In genomic region chr6:148046881-148047649, GRCm38 (mm10) we compare ENCODE assay signal across 8 mouse cellular contexts. TPM values are rescaled to one million over a fixed set of nuclear protein-coding genes. Genes with fewer than 3 reads are reported as not detected.
DNase-seq lines count a peak whose midpoint lies in the region; ATAC-seq lines count a peak whose summit lies in the region.

Far2 (plus strand) TSS chr6:148047259.

- no peak within 1 kb of the TSS for H3K27ac ChIP-seq in embryonic facial prominence, embryonic 15.5 days (replicated peaks)
- peak within 1 kb of the TSS; percentile 66 for H3K27ac ChIP-seq in hindbrain, embryonic 16.5 days (ENCODE audit: low read depth, low read length)
- no peak within 1 kb of the TSS for H3K27ac ChIP-seq in limb, embryonic 13.5 days

- intact Hi-C loops in gastrocnemius, postnatal 36 days (cut with DNase I) = no loop called here

- no peak within 1 kb of the TSS; the same call in 1 of the 2 replicates for H3K9ac ChIP-seq in embryonic facial prominence, embryonic 15.5 days
- H3K9ac ChIP-seq in hindbrain, embryonic 16.5 days (ENCODE audit: low read depth, low read length) = peak within 1 kb of the TSS; percentile 77
- H3K9ac ChIP-seq in limb, embryonic 13.5 days = peak within 1 kb of the TSS; percentile 60

- H3K36me3 ChIP-seq in embryonic facial prominence, embryonic 15.5 days = no peaks in the 10 kb centered on the region
- H3K36me3 ChIP-seq in hindbrain, embryonic 16.5 days (ENCODE audit: control insufficient read depth, insufficient read depth, low read length) = no peaks in the 10 kb centered on the region
- H3K36me3 ChIP-seq in limb, embryonic 13.5 days = no peaks in the 10 kb centered on the region

- H3K9me3 ChIP-seq in embryonic facial prominence, embryonic 15.5 days (replicated peaks) = no peaks in the 10 kb centered on the region
- H3K9me3 ChIP-seq in hindbrain, embryonic 16.5 days (ENCODE audit: control insufficient read depth, low read length) = no peaks in the 10 kb centered on the region
- no peaks in the 10 kb centered on the region for H3K9me3 ChIP-seq in limb, embryonic 13.5 days

- peak; percentile 7 for DNase-seq in gastrocnemius, postnatal 10 days
- no peak for DNase-seq in gastrocnemius, postnatal 36 days
- peak; percentile 59 for DNase-seq in adrenal gland, postnatal 25 days
- peak; percentile 54 to 66 for DNase-seq in right cerebral cortex, adult 2 months (ENCODE audit: low spot score in 2 of 2)

- H3K4me2 ChIP-seq in embryonic facial prominence, embryonic 15.5 days (replicated peaks) = peak within 1 kb of the TSS; percentile 61
- peak within 1 kb of the TSS; percentile 63 for H3K4me2 ChIP-seq in hindbrain, embryonic 16.5 days (ENCODE audit: low read length)
- H3K4me2 ChIP-seq in limb, embryonic 13.5 days (replicated peaks) = peak within 1 kb of the TSS; percentile 77

- WGBS in embryonic facial prominence, embryonic 15.5 days = 3% methylated on average over 34 of the region's 34 CpGs
- WGBS in hindbrain, embryonic 16.5 days = 3% methylated on average over 34 of the region's 34 CpGs
- WGBS in limb, embryonic 13.5 days = 3% methylated on average over 34 of the region's 34 CpGs

- H3K4me1 ChIP-seq in embryonic facial prominence, embryonic 15.5 days = no peaks in the 10 kb centered on the region
- H3K4me1 ChIP-seq in hindbrain, embryonic 16.5 days (ENCODE audit: control insufficient read depth, insufficient read depth, low read depth, low read length) = peaks cover 6% of the 10 kb centered on the region
- peaks cover 8% of the 10 kb centered on the region; the same call in 1 of the 2 replicates for H3K4me1 ChIP-seq in limb, embryonic 13.5 days

- no peak for ATAC-seq in embryonic facial prominence, embryonic 15.5 days (ENCODE audit: insufficient number of reproducible peaks, low FRiP score, low TSS enrichment, low read depth)
- peak; percentile 88 for ATAC-seq in hindbrain, embryonic 16.5 days
- no peak for ATAC-seq in limb, embryonic 13.5 days (ENCODE audit: low FRiP score, low read depth)
- no peak for ATAC-seq in inflammation-experienced regulatory T-cells, adult 6 months

- H3K27me3 ChIP-seq in embryonic facial prominence, embryonic 15.5 days = peaks cover 6% of the 10 kb centered on the region; the same call in 1 of the 2 replicates
- H3K27me3 ChIP-seq in hindbrain, embryonic 16.5 days (replicated peaks; ENCODE audit: control insufficient read depth, insufficient read depth, low read length) = no peaks in the 10 kb centered on the region
- peaks cover 35% of the 10 kb centered on the region for H3K27me3 ChIP-seq in limb, embryonic 13.5 days

- H3K4me3 ChIP-seq in embryonic facial prominence, embryonic 15.5 days (replicated peaks) = peak within 1 kb of the TSS; percentile 36
- H3K4me3 ChIP-seq in hindbrain, embryonic 16.5 days (ENCODE audit: low read length) = peak within 1 kb of the TSS; percentile 47
- peak within 1 kb of the TSS; percentile 44 for H3K4me3 ChIP-seq in limb, embryonic 13.5 days

RNA-seq across cellular contexts. Expression of gene Far2, which starts in this region (rescaled TPM):
- under 1 TPM; 0.16 to 0.29 TPM for total RNA-seq in gastrocnemius, postnatal 10 days (2021)
- not detected for total RNA-seq in gastrocnemius, postnatal 36 days (2021)
- 3.6 and 5.9 TPM in 2 replicates for total RNA-seq in adrenal gland, postnatal 25 days (2021)
- polyA plus RNA-seq in embryonic facial prominence, embryonic 15.5 days (2015; fragmentation: Nextera tagmentation; extraction: Ambion mirVana) = 6.4 and 7.0 TPM in 2 replicates
- 30.8 and 34.3 TPM in 2 replicates for polyA plus RNA-seq in hindbrain, embryonic 16.5 days (2015; fragmentation: Nextera tagmentation; extraction: Ambion mirVana)
- polyA plus RNA-seq in limb, embryonic 13.5 days (2015; fragmentation: Nextera tagmentation; extraction: Ambion mirVana) = 2.5 and 2.8 TPM in 2 replicates
- 1 to 10 TPM; 2.1 to 4.4 (median 3.2) TPM for polyA plus RNA-seq in inflammation-experienced regulatory T-cells, adult 6 months (2017; shearing (Covaris generic))

Comparison
In these comparisons a context has a peak if more than half of its experiments do, and no peak if none do; other contexts are left out.
1. Peak in DNase-seq in gastrocnemius, postnatal 10 days; RNA of the gene not detected or under 1 TPM.
2. DNase-seq: peak in adrenal gland, postnatal 25 days (single experiment) and right cerebral cortex, adult 2 months (2 of 2); none in gastrocnemius, postnatal 36 days (0 of 2).
3. Peak in every context shown above with its lines, with median percentiles within 50 percentile points of each other: H3K4me2 ChIP-seq and H3K4me3 ChIP-seq.